Mouse (Mus musculus): ENCODE data around the gene Cblc. TPM values are rescaled to one million over a fixed set of nuclear protein-coding genes. Genes with fewer than 3 reads are reported as not detected.

Gene Cblc
- total RNA-seq, 2 experiments from 2014 or later: 0.64 TPM; not detected in 1

DNA sequence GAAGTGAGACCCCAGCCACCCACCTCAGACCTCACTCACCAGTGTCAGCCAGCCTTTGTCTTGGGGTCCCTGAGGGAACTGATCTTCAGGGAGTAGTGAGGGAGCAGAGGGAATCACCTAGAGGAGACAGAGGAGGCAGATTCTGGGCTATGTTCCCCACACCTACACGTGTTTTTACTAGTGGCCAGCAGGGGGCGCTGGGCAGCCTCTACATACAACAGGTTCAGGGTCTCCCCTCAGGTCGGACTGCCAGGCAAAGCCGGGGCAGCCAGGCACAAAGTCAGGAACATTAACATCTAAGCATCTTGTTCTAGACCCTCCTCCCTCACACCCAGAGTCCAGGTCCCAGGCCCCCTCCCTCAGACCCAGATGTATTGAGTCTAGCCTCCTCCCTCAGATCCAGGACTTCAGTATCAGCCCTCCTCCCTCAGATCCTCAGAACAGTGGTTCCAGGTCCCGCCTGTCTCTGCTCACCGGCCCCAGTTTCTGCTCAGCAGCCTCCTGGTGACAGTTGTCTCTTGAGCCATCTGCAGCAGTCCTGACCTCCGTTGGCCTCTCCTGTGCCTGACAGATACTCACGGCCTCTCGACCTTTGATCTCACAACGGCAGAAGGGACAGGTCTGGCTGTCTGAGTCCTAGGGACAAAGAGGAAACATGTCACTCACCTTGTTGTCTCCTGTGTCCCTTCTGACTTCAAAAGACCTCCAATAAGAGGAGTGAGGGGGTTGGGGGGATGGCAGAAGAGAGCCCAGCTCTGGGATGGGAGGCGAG, 11.7 kb downstream of the Cblc start:
- DNase-seq (ENCODE audit: low spot score in 2 of 2): no peak

DNA sequence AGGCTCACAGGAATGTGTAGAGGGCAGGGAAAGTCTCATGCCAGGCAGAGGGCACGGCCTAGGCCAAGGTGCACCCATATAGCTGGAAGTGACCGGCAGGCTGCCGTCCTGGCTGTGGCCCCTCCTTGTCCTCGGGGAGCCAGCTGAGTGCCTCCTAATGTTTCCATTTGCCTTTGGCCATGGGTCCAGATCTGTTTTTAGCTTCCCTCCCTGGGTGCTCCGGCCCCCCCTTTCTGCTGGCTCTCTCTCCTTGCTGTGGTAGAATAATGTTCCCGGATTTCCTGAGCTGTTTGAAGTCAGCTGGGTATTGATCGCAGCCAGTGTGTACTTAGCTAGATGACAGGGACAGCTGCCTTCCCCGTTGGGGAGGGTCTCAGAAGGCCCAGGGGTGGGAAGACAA, 13.0 kb downstream of the Cblc start:
- no peak for DNase-seq (ENCODE audit: low spot score in 2 of 2)

DNA sequence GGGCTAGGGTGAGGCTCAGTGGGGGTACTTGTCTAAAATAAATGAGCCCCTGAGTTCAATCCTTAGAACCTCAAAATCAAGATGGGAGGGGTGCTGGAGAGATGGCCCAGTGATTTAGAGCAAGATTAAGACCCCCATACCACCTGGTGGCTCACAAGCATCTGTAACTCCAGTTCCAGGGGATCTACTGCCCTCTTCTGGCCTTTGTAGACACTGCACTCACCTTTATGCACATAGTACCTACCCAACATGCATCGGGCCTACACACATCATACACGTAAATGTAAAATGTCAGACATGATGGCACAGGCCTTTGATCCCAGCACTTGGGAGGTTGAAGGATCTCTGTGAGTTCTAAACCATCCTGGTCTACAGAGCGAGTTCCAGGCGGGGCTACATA, 14.0 kb downstream of the Cblc start:
- no peak for DNase-seq (ENCODE audit: low spot score in 2 of 2)

DNA sequence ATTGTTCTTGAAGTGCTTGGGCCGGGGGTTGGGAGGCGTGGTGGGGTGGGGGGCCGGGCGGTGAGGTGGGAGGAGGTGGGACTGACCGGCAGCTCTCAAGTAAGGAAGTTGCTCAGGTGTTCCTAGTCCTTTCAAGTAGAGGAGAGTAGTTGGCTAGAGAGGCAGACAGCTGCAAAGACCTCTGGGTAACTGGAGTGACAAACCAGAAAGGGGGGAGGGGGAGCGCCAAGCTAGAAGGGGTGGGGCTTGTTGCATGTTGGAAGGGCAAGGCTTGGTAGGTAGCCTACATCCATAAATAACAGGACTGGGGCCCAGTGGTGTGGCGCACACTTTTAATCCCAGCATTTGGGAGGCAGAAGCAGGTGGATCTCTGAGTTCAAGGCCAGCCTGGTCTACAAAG, 14.9 kb downstream of the Cblc start:
- no peak for DNase-seq (ENCODE audit: low spot score in 2 of 2)

DNA sequence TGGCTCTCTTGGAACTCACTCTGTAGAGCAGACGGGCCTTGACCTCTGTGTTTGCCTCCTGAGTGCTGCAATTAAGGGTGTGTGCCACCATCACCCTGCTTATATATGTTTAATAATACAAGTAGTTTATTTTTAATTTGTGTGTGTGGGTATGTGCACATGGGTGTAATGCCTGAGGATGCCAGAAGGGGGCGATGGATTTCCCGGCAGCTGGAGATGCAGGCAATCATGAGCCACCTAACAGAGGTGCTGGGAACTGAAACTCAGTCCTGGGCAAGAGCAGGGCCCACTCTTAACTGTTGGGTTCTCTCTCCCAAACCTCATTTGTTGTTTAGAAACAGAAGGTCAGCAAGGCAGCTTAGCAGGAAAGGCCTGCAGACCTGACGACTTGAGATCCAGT, 16.7 kb downstream of the Cblc start:
- DNase-seq (ENCODE audit: low spot score in 2 of 2): no peak

DNA sequence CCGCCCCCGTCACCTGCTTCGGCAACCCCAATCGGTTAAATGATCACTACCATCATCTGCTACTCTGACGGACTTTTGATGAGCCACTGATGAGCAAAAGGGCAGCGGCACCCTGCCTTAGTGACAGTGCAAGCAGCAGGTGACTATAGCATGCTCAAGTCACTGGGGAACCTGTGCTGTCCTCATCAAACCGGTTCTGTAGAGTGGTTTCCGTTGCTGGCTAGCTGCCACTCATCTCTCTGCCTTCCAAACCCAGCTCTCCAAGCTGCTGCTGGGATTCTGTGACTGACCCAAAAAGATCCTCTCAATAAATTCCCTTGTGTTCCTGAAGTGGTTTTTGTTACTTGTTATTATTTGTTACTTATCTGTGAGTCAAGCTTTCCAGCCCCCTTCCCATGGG, 18.0 kb downstream of the Cblc start:
- no peak for DNase-seq (ENCODE audit: low spot score in 2 of 2)

DNA sequence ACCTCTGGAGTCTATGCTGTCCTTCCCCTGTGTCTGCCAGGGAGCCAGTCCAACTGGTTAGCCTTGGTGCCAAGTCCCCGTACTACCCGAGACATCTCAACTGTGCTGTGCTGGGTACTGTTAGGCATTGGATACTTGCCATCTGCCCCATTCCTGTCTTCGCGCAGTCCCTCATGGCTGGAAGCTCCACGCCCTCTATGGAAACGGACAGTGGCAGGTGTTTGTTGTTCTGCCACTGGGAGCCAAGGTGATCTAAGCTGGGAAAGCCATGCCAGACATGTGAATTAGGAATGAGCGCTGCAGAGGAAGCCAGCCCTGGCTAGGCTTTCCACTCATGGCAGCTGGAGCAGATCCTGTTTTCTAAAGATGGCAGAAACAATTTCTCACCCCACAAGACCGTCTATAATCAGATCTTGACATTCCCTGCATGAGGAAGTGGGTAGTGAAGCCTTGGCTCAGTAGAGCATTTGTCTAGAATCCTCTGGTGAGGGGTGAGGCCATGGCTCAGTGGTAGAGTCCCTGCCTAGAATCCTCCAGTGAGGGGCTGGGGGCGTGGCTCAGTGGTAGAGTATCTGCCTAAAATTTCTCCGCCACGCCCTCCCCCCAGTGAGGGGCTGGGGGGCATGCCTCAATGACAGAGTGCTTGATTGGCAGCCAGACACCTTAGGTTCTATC, 19.4 kb downstream of the Cblc start:
- DNase-seq (ENCODE audit: low spot score in 2 of 2): no peak

DNA sequence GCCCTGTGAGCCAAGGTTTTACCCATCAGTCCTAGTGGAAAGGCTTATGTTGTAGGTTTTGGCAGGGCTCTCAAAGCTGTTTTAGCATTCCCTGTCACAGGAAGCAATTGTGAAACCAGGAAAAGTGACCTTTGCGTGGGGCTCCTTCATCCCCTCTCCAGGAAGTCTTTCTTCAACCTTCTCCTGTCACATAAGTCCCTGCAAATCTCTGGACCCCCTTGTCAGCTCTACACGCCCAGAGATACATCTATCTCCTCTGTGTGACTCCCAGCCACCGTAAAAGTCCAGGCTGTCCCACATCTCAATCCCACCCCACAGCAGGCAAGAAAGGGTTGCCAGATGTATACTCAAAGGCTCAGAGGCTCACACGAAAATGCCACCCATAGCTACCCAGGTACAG, 24.9 kb downstream of the Cblc start:
- no peak for DNase-seq (ENCODE audit: low spot score in 2 of 2)

DNA sequence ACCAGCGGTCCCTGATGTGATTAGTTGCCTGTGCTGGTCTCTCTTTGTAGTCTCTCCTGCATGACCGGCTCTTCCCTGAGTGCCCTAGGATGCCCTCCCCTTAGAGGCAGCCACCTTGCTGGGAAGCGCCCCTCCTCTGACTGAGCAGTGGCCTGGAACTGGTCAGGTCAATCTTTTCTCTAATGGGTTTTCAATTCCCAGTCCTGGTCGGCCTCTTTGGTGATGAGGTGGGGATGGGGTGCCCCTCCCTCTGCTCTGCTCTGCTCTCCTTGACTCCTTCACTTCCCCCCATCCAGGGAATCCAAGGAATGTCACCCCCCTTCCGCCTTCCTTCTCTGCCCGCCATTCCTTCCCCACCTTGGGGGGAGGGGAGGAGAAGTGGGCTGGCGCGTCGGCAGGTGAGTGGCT, 25.6 kb downstream of the Cblc start, which contains the start of gene Bcam:
Gene Bcam, minus strand, starts transcription at position 33 of the 408 bp plus-strand sequence.
- DNase-seq (ENCODE audit: low spot score in 2 of 2): no peak

DNA sequence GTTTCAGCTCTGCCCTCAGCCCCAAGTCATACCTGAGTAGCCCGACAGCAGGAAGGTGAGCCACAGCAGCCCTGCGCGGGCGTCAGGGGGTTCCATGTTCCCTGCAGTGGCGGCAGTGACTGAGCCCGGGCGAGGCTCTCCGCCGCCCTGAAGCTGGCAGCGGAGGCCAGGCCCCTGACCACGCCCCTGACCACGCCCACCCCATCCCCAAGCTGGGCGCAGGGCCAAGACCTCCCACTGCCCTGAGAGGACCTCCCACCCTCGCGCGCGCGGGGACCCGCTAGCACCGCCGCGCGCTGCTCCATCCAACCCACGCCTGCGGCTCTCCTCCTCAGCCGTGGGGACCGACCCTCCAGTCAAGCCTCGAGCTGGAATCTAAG, 26.2 kb downstream of the Cblc start:
- peak; percentile 92 for DNase-seq (ENCODE audit: low spot score in 2 of 2)

DNA sequence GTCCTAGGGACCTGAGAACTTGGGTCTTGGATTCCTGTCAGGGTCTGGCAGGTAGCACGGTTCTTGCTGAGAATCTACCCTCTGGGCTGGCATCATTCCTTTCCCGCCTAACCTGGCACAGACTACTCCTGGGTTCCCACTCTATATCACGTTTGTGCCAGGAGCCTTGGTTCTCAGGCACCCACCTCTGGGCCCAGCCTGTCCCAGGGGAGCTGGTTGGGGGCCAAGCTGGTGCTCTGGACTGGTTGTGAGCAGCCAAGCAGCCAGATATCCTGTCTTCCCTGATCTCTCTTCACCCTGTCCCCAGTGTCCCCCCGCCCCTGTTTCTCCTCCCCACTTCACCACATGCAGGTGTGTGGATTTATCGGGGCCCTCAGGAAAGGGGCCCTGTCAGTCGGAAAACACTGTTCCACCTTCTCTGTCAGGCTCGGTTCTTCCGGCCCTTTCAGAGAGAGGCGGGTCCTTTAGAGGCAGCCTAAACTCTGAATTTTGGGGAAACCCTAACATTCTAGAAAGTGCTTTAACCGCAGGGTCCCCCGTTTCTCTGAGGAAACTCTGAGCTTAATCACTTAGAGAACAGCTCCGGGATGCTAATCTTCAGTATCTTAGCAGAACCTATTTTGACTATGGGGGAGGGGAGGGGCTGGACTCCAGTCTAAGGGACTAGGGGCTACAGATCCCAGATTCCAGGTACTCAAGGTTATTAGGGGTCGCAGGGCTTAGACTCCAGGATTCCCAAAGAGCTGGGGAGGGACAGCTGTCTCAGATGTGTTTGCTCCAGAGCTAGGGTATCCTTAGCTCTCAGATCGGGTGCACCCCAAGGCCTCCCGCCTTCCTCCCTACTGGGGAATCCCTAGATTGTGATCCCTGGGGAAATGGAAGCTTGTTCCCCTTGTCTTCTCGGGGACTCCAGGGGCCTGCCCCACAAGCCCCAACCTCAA, 26.9 kb downstream of the Cblc start:
- DNase-seq (ENCODE audit: low spot score in 2 of 2): no peak

DNA sequence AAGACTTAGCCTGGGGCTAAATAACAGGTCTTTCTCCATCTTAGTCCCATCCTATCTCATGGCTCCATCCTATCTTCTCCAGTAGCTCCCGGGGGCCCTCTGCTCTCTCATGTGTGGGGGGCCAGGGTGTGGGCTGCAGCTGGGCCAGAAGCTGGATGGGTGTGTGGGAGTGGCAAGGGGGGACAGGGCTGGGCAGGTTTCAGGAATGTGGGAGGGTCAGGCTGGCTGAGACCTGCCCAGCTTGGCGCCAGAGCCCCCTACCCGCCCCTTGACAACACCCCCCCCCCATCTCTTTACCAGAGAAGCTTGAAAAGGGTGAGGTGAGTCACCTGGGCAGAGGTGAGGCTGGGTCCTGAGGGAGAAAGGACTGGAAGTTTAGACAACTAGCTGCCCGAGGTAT, 27.6 kb downstream of the Cblc start:
- no peak for DNase-seq (ENCODE audit: low spot score in 2 of 2)

DNA sequence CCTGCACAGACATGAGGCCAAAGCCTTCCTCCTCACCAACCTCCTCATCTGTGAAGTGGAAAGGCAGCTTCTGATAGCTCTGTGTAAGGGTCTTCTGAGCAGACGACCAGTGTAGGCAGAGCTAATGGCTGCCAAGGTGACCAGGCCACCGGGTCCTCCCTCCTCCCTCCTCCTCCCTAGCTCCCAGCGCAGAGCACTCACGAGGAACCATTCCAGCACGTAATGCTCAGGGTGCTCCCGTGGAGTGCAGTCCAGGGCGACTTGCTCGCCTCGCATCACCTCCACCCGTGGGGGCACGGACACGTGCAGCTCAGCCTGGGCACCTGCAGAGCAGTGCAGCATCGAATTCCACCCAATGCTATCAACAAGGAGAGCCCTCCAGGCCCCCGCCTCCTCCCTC, 28.4 kb downstream of the Cblc start:
- DNase-seq (ENCODE audit: low spot score in 2 of 2): no peak

DNA sequence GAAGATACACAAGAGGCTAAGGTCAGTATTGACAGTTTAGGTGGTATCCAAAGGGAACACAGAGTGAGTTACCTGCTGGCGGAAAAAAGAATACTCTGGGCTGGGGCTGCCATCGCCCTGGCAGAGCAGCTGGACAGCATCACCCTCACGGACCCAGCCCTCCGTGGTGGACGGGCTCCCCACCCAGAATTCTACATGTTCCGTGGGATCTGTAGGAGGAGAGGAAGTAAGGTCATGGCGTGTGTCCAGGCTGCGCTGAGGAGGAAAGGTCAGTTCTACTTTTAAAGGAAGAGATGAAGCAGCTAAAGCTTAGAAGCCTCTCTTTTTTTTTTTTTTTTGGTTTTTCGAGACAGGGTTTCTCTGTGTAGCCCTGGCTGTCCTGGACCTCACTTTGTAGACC, 32.0 kb downstream of the Cblc start:
- no peak for DNase-seq (ENCODE audit: low spot score in 2 of 2)

DNA sequence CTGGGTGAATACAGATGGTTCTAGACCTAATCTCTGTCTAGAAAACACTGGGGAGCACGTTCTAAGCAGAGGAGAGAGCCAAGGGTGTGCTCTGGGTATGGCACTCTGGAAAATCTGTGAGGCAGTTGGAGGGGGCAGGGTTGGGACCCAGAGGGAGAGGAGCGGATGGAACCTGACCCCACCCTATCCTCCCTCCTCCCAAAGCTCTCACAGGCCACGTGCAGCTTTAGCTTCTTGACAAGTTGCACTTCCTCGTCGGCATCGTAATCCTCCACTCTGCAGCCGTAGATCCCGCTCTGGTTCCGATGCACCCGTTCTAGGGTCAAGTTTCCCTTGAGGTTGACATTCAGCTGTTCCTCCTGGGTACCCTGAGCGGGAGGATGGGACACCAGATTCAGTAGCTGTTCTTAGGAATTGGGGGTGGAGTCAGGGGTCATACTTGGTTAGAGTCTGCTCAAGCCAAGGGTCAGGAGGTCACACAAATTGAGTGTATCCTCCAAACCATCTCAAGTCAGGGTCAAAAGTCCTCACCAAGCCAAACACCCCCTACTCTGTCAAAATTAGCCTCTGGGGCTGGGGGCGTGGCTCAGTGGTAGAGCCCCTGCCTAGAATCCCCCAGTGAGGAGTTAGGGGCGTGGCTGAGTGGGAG, 32.7 kb downstream of the Cblc start:
- DNase-seq (ENCODE audit: low spot score in 2 of 2): no peak

DNA sequence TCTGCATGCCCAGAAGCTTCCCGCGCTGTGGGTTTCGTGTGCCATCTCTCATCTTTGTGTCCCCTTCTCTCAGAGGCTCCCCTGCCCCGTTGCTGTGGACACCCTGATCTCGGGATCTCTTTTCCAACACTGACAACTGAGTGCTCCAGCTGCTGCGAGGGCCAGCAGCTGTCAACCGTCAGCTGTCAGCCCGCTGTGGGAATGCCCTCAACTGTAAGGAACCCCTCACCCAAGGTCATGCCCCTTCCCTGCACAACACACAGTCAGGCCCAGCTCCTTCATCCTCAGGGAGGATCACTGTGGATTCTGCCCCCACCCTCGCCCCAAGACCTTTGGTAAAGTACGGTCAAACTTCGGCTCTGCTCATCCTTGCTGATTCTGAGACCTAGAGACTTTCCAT, 34.3 kb downstream of the Cblc start:
- DNase-seq (ENCODE audit: low spot score in 2 of 2): no peak

DNA sequence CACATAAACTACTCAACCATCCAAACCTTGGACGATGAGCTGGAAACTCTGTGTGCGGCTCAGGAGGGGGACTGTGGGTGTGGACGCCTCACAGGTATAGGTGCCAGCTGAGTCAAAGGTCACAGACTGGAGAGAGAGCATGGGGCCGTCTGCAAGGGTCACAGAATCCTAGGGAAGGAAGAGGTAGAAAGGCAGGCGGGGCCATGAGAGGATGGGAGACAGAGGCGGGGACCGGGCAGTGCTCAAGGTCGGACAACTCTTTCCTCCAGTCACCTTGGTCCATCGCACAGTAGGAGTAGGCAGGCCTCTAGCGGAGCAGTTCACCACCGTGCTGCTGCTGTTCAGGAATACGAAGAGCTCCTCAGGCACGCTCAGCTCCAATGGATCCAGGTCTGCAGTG, 36.6 kb downstream of the Cblc start:
- DNase-seq (ENCODE audit: low spot score in 2 of 2): no peak

DNA sequence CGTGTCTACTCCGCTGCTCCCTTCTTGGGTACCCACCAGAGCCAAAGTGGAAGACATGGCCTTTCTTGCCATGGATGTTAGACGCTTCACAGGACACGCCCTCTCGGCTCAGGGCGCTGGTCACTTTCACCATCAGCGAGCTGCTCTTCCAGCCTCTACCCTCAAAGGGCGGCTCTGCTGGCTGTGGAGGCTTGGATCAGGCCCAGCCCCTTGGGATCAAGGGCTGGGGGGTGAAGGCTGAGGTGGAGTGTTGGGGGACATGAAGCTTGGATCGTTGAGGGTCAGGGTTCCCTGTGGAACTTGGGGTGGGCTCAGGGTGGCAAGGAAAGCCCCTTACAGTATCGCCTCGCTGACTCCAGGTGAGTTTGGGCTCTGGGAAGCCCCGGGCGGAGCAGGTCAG, 38.0 kb downstream of the Cblc start:
- no peak for DNase-seq (ENCODE audit: low spot score in 2 of 2)

DNA sequence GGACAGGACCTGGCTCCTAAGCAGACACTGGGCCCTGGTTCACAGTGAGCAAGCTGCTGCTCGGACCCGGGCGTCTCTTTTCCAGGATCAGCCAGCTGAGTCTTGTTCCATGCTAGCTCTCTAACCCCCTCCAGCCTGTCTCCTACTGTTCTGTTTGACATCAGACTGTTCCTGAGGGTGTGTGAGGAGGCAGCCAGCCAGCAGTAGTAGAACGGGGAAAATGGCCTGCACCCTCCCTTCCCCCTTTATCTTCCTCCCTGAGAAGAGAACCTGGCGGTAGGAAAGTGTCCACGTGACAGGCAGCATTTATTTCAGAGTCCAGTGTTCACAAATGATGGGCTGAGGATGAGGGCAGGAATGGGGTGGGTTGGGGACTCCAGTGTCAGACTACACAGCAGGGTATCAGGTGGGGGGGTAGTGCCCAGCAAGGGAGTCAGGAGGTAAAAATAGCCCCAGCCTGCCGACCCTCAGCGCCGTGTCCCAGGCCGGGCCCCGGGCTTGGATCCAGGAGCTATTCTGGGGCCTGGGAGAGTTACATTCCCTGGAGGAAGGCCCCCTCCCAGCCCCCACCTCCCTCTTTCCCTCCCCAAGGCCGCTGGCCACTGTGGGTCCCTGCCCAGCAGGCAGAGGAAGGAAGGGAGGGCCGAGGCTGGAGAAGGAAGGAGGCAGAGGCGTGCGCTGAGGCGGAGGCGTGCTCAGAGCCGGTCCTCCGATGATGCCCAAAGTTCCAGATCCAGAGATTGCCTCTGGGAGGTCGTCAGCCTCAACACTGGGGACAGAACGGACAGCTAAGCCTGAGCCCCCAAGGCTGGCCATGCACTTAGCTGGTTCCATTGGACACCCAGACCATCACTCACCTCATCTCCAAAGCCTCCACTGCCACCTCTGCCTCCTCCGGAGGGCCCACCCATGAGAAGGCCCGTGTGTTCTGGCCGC, 40.5 kb downstream of the Cblc start:
- DNase-seq (ENCODE audit: low spot score in 2 of 2): peak; percentile 34 to 41

DNA sequence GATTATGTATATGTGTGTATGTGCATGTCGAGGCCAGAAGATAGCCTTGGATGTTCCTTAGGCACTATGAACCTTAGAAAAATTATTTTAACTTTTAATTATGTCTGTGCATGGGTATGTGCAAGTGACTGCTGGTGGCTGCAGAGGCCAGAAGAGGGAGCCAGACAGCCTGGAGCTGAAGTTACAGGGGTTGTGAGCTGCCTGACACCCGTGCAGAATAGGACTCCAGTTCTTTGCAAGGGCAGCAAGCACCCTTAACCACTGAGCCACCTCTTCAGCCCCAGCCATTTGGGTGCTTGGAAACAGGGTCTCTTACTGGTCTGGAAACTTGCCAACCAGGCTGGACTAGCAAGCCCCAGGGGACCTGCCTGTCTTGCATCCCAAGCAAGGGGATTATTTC, 41.6 kb downstream of the Cblc start:
- DNase-seq (ENCODE audit: low spot score in 2 of 2): no peak

All from adrenal gland, adult 18-20 months (tissue).